Mouse (Mus musculus) hematopoietic stem cell, adult 5-6 weeks (primary cell): Measurements from ENCODE around the gene Inafm1. TPM values are rescaled to one million over a fixed set of nuclear protein-coding genes. Genes with fewer than 3 reads are reported as not detected.
"Not testable (repeated sequence)": the region's sequence is repeated elsewhere in the genome, so short reads cannot be mapped to it uniquely, and the experiment has no call there.

ENCODE experiments used
- ATAC-seq, 2 experiments: fragments of 125-278 bp in 1 of 2; replicated peaks in 1 of 2; 2 replicates each; pipeline ENCODE4 v1.8.0; 2016 to 2017; ENCODE audit warnings: inconsistent platforms in 2 of 2, mild to moderate bottlenecking in 2 of 2, moderate number of reproducible peaks in 2 of 2, low read depth in 1 of 2, moderate TSS enrichment in 1 of 2; ENCODE audit not compliant: low FRiP score in 2 of 2, poor library complexity in 2 of 2, severe bottlenecking in 2 of 2, insufficient read depth in 1 of 2, low TSS enrichment in 1 of 2
- total RNA-seq: library from RNA; stranded (forward); fragments of 172-1452, 232-1000 nt; gene quantifications from 2 replicates; pipeline ENCODE4 v1.2.3, GENCODE M21; 2017

Inafm1 gene
- total RNA-seq, 1 experiment from 2014 or later = 14.0 TPM

GRCm38 (mm10) chr7:16274922-16275890 is 1.8 kb upstream of the Inafm1 start:
- no peak; a peak in 1 of 4 replicates for ATAC-seq

- peak; percentile 60 to 74 for ATAC-seq
These were observed 336 bp upstream of the Inafm1 start for GRCm38 (mm10) chr7:16273766-16274140.

DNA sequence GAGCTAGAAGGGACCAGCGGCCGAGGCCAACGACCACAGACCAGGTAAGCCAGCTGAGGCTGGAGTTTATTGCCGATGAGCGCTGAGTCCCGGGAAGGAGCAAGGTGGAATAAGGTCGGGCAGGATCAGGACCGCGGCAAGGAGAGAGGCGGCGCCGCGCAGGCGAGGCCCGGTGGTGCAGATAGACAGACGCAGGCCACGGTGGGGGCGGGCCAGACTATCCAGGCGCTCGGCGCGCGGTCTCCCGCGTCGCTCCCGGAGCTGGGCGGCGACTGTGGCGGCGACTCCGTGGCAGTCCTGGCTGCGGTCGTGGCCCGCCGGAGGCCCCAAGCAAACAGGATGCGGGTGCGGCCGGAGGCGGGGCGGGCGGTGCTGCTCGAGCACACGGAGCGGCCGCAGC is 736 bp downstream of the Inafm1 start:
- ATAC-seq = peak; percentile 30 to 49; a peak in 3 of 4 replicates

DNA sequence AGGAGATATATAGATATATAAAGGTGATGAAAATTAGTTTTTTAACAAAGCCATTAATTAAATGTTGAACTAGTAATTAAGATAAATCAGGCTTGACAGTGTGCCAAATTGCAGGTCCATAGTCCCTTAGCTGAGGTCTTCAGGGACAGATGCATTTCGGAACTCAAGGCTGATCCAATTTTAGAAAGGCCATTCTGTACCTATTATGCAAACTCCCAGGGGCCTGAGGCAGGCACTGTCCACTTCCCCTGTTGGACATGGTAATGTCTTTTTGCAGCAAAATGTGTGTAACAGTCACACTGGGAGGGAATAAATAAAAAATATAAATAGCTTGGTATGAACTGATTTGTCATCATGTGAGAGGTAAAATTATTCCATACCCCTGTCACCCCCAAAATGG is 2.3 kb downstream of the Inafm1 start:
- ATAC-seq = no peak

DNA sequence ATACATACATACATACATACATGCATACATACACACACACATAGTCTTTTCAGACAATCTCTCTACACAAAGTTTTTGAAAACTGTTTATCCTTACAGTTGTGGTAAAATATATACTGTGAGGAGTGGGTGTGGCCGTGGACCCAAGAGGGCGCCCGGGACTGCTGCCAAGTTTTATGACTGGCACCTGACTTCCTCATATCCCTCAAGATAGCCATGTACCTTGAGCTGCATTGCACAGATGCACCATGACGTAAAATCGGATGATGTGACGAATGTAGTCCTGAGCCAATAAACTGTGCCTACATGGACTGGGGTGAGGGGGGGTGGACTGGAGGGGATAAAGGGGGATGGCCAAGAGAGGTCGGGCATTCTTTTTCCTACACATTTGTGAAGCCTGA is 6.8 kb downstream of the Inafm1 start:
- not testable (repeated sequence) for ATAC-seq

GRCm38 (mm10) chr7:16265856-16266255 is 7.6 kb downstream of the Inafm1 start:
- no peak for ATAC-seq

DNA sequence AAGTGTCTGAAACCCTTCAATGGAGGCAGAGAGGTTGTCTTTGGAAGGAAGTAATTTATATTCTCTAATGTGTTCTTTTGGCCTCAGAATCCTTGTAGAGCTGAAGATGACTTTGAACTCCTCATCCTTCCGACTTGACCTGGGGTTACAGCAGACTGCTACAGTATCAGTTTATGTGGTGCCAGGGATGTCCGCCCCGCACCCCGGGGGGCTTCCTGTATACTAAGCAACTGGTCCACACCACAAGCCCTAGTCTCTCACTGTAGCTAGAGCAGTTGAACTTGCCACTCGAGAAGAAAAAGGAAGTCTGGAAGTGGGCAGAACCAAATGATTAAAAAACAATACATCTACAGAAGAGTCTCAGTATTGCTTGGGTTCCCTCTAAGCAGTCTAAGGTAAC is 9.6 kb downstream of the Inafm1 start:
- ATAC-seq = 0 out of 4 replicates have a peak, but pooled peaks of 1 of the 2 experiments have one; percentile 20

DNA sequence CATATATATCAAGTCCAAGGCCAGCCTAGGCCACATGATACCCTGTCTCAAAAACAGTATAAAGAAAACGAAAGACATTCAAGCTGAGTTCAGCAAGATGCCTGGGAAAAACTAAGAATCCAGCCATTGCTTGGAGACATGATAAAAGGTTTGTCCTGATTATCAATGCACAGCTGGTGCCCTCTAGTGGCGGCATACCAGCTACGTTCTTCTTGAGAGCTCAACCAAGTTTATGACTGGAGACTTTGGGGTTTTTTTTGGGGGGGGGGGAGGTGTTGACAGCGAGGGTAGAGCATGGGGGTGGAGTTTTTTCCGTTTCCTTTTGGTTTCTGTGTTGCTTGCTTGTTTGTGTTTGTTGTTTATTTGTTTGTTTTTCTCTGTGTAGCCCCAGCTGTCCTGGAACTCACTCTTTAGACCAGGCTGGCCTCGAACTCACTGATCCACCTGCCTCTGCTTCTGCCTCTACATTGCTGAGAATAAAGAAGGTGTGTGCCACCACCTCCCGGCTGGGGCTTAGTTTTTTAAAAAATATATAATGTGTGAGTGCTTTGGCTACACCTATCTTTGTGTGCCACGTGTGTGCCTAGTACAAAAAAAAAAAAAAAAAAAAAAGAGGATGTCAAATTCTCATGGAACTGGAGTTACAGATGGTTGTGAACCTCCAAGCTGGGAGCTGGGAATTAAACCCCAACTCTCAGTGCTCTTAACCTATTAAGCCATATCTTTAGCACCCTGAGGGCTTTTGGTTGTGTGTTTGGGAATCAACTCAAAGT is 10.2 kb downstream of the Inafm1 start:
- peak; percentile 35 to 49; a peak in 2 of 4 replicates for ATAC-seq

DNA sequence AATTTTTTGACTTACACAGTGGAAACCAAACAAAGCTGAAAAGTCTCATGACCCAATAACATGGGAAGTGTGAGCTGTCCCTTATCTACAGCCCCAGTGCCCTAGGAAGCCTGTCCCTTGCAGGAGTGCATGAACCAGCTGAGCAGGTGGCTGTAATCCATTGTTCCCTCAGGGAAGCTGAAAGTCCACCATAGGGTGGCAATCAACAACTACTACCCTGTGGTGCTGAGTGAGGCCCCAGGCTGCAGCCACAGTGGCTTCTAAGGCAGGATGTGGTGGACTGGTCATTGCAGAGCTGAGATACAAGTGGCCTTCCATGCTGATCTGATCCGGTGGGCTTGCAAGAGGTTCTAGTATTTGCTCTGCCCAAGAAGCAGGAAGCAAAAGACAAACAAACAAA is 12.3 kb downstream of the Inafm1 start:
- ATAC-seq = no peak

- ATAC-seq = peak in 1 of 2 experiments; percentile 21; a peak in 1 of 4 replicates
These were observed 14.3 kb downstream of the Inafm1 start, which contains the start of gene C5ar1 for GRCm38 (mm10) chr7:16259110-16259590. Gene C5ar1, minus strand, starts transcription at chr7:16259540.

GRCm38 (mm10) chr7:16257830-16258229 is 15.6 kb downstream of the Inafm1 start:
- ATAC-seq = peak; percentile 60 to 69; a peak in 2 of 4 replicates

GRCm38 (mm10) chr7:16255963-16256362 is 17.5 kb downstream of the Inafm1 start:
- not testable (repeated sequence) for ATAC-seq

- peak; percentile 19 to 44 for ATAC-seq
These were observed 19.2 kb downstream of the Inafm1 start for GRCm38 (mm10) chr7:16254195-16254594.

DNA sequence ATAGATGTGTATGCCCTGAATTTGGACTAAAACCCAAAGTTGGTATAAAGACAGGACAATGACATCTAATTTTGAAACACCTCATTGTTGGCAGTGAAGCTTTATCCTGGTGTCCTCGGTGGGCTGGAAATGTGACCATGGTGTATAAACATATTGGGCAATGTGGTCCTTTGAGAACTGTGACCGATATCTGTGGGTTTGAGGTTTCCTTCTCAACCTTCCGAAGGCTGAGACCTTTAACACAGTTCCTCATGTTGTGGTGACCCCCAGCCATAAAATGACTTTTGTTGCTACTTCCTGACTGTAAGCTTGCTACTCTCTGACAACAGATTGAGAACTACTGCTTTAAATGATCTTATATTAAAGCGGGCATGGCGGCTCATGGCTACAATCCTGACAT is 22.7 kb downstream of the Inafm1 start:
- peak; percentile 86 to 87 for ATAC-seq

GRCm38 (mm10) chr7:16245958-16246357 is 27.5 kb downstream of the Inafm1 start:
- ATAC-seq = no peak

- ATAC-seq = peak; percentile 58 to 77
These were observed 29.4 kb downstream of the Inafm1 start, which contains the start of gene C5ar2 for GRCm38 (mm10) chr7:16244067-16244466. Gene C5ar2, minus strand, starts transcription at chr7:16244154.

- ATAC-seq = peak; percentile 4 to 37; a peak in 3 of 4 replicates
These were observed 31.2 kb downstream of the Inafm1 start for GRCm38 (mm10) chr7:16242198-16242597.

- ATAC-seq = no peak
These were observed 31.6 kb downstream of the Inafm1 start for GRCm38 (mm10) chr7:16241787-16242186.
